Mouse (Mus musculus) kidney, embryonic 16.5 days (tissue): ENCODE measurements around the gene Pitpnc1. TPM values are rescaled to one million over a fixed set of nuclear protein-coding genes. Genes with fewer than 3 reads are reported as not detected.
A peak's percentile ranks its signal among the peaks of the same experiment; 100 is the strongest.

Experiments
- ATAC-seq: fragments of 200-750 bp; cut with Nextera tagmentation; 2 replicates; pipeline ENCODE4 v1.8.0; 2017; ENCODE audit warnings: moderate TSS enrichment; ENCODE audit not compliant: low FRiP score, low TSS enrichment
- H3K27ac ChIP-seq: fragments of 300-500 bp; sonication (generic); 2 replicates; pipeline ENCODE4 v1.5.1; 2014; ENCODE audit warnings: low read length
- H3K27me3 ChIP-seq: fragments of 300-500 bp; sonication (generic); 2 replicates; pipeline ENCODE4 v1.6.1; 2014; ENCODE audit warnings: low read length, control low read depth, mixed read lengths; ENCODE audit not compliant: insufficient read depth
- H3K36me3 ChIP-seq: fragments of 300-500 bp; sonication (generic); 2 replicates; pipeline ENCODE4 v1.6.1; 2014; ENCODE audit warnings: low read length, control low read depth, mixed read lengths; ENCODE audit not compliant: insufficient read depth
- H3K4me1 ChIP-seq: fragments of 300-500 bp; sonication (generic); 2 replicates; pipeline ENCODE4 v1.6.1; 2014; ENCODE audit warnings: low read length, control low read depth, mixed read lengths; ENCODE audit not compliant: insufficient read depth
- H3K4me2 ChIP-seq: fragments of 300-500 bp; sonication (generic); replicated peaks from 2 replicates; pipeline ENCODE4 v1.6.1; 2014; ENCODE audit warnings: low read depth, low read length
- H3K4me3 ChIP-seq: fragments of 300-500 bp; sonication (generic); 2 replicates; pipeline ENCODE4 v1.5.1; 2014; ENCODE audit warnings: mild to moderate bottlenecking, low read length
- H3K9ac ChIP-seq: fragments of 300-500 bp; sonication (generic); replicated peaks from 2 replicates; pipeline ENCODE4 v1.6.1; 2014; ENCODE audit warnings: low read length
- H3K9me3 ChIP-seq: fragments of 300-500 bp; sonication (generic); 2 replicates; pipeline ENCODE4 v1.6.1; 2016; ENCODE audit warnings: low read length, control low read depth
- WGBS: fragments of 180-500 bp; shearing (Covaris S2); extraction: QIAGEN DNeasy Blood & Tissue Kit; methylation state at CpG from one replicate; pipeline ENCODE4 v1.1.7; 2014; 5-methylcytosine and 5-hydroxymethylcytosine counted together
- polyA plus RNA-seq: library from polyadenylated mRNA; unstranded; fragments of >200 nt; fragmentation: Nextera tagmentation; extraction: Ambion mirVana; gene quantifications from 2 replicates; pipeline ENCODE4 v1.2.1, GENCODE M21; 2015

The Pitpnc1 gene
- polyA plus RNA-seq, 1 experiment from 2014 or later: 21.5 TPM

DNA sequence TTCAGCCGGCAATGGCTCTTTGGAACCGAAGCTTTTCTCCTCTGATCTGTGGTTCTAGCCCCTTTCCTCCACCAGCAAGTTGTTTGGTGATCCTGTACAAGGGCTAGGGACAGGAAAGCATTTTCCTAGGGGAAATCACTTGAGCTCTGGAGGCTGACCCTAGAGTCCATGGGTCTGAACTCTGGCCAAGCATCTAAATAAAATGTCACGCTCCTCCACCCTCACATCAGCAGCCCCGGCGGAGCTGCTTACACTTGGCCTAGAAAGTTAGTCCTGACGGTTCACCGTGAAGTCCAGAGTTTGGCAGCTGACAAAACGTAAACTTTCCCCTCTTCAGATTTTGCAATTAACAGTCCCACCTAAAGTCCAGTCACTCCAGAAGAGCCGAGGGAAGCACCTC, 90.5 kb downstream of the Pitpnc1 start:
- Histone ChIP-seq H3K9me3 (0 out of 2 replicates have a peak, but pooled peaks cover 3% of the 10 kb centered on the region), H3K27ac (peak overlapping the region; percentile 73; the same call in 1 of the 2 replicates), H3K4me3 (no peak overlapping the region), H3K4me2 (no peak overlapping the region), H3K36me3 (no peaks in the 10 kb centered on the region), H3K4me1 (peaks cover 24% of the 10 kb centered on the region), H3K27me3 (no peaks in the 10 kb centered on the region), H3K9ac (no peak overlapping the region; the same call in 1 of the 2 replicates)
- WGBS: 32% methylated on average over 9 of the region's 9 CpGs
- ATAC-seq: peak; percentile 56; the same call in 1 of the 2 replicates

DNA sequence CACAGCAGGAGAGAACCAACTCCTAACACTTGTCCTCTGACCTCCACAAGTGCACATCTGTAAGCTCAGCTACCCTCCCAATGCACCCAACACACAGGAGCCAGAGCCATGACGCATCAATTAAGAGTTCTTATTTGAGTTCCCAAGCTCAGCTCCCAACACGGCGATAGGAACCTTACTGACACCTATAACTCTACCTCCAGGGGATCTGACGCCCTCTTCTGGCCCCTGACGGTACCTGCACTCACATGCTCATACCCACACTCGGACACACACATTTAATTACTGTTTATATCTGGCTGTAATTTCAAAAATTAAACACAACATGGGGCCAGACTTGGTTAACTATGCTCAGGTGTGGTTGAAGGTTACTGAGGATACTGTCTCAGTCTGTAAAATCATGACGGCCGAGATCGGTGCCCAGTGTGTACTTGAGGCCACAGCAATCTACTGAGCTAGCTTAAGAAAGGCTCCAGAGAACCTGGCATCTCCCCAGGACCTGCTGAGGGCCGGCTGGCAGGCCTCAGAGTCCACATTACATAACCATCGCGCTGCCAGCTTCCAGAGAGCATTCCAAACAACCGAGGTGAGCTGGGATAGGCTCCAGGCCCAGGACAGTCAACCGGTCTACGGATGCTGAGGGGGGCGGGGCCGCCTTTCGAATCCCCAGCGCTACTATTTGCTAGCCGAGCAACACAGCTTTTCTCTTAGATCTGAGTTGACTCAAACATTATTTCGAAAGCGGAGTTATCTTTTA, 91.2 kb downstream of the Pitpnc1 start:
- H3K27ac ChIP-seq: peak overlapping the region; percentile 73; the same call in 1 of the 2 replicates
- no peak for ATAC-seq

DNA sequence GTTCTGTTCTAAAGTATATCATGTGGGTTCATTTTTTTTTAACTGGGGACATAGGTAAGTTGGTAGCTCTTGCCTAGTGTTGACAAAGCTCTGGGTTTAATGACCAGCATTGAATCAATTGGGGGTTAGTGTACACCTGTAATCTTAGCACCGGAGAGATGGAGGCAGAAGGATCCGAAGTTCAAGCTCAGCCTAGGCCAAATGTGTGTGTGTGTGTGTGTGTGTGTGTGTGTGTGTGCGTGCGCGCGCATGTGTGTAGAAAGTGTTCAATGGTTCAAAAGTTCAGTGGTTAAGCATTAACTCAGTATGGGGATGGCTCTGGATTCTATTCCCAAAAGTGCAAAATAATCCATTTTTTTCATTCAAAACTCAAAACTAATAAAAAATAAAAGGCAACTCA, 93.2 kb downstream of the Pitpnc1 start:
- Histone ChIP-seq H3K4me3 (no peak overlapping the region), H3K4me1 (peaks cover 24% of the 10 kb centered on the region), H3K27me3 (no peaks in the 10 kb centered on the region), H3K27ac (no peak overlapping the region), H3K9me3 (0 out of 2 replicates have a peak, but pooled peaks cover 3% of the 10 kb centered on the region), H3K9ac (no peak overlapping the region), H3K4me2 (no peak overlapping the region), H3K36me3 (no peaks in the 10 kb centered on the region)
- ATAC-seq: no peak
- WGBS: 81% methylated on average over 6 of the region's 6 CpGs

More for the DNA sequence above, 91.2 kb downstream of the Pitpnc1 start:
- peaks cover 24% of the 10 kb centered on the region for H3K4me1 ChIP-seq
- H3K9ac ChIP-seq: no peak overlapping the region
- no peaks in the 10 kb centered on the region for H3K27me3 ChIP-seq
- no peaks in the 10 kb centered on the region for H3K36me3 ChIP-seq
- H3K4me3 ChIP-seq: no peak overlapping the region
- 87% methylated on average over 22 of the region's 22 CpGs for WGBS
- no peak overlapping the region for H3K4me2 ChIP-seq
- 0 out of 2 replicates have a peak, but pooled peaks cover 3% of the 10 kb centered on the region for H3K9me3 ChIP-seq

DNA sequence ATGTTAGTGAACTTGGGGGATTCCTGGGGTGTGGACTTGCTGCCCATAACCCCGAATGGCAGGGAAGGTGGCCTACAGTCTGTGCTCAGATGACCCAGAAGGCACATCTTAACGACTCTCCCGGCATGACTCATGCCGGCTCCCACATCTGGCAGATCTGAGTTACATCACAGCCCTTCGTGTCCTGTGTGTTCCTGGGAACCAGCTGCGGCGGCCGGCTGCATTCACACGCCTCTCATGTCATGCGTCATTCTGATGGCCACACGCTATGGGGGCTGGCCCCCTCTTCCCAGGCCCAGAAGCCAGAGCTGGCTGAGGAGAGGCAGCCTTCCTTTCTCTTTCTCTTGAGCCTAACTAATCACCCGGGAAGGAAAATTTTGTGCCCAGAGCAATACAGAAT, 94.2 kb downstream of the Pitpnc1 start:
- Histone ChIP-seq H3K27me3 (no peaks in the 10 kb centered on the region), H3K9ac (no peak overlapping the region), H3K4me1 (peaks cover 28% of the 10 kb centered on the region), H3K4me2 (no peak overlapping the region), H3K27ac (peak overlapping the region; percentile 2; the same call in 1 of the 2 replicates), H3K4me3 (no peak overlapping the region), H3K9me3 (0 out of 2 replicates have a peak, but pooled peaks cover 3% of the 10 kb centered on the region), H3K36me3 (no peaks in the 10 kb centered on the region)
- WGBS: 19% methylated on average over 12 of the region's 12 CpGs
- ATAC-seq: peak; percentile 59; the same call in 1 of the 2 replicates

DNA sequence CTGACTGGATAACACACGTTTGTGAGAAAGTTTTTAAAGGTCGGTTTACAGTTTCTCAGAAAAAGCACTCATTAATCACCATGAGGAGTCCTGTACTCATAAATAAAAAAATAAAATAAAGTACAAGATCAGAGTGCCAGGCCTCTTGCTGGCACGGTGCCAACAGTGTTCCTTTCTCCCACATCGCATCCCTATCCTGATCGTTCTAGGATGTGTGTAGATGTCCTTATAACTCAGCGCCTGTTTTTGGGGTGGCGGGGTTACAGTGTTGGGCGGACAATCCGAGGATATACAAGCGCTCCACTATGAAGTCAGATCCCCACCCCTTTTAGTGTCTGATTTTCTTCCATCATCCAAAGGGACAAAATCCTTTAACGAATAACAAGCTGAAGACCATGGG, 94.7 kb downstream of the Pitpnc1 start:
- H3K9ac ChIP-seq: no peak overlapping the region
- no peaks in the 10 kb centered on the region for H3K27me3 ChIP-seq
- no peak for ATAC-seq
- H3K36me3 ChIP-seq: no peaks in the 10 kb centered on the region
- no peak overlapping the region for H3K4me3 ChIP-seq
- H3K9me3 ChIP-seq: 0 out of 2 replicates have a peak, but pooled peaks cover 3% of the 10 kb centered on the region
- peaks cover 31% of the 10 kb centered on the region for H3K4me1 ChIP-seq
- no peak overlapping the region for H3K4me2 ChIP-seq
- H3K27ac ChIP-seq: peak overlapping the region; percentile 2; the same call in 1 of the 2 replicates
- 73% methylated on average over 11 of the region's 11 CpGs for WGBS

DNA sequence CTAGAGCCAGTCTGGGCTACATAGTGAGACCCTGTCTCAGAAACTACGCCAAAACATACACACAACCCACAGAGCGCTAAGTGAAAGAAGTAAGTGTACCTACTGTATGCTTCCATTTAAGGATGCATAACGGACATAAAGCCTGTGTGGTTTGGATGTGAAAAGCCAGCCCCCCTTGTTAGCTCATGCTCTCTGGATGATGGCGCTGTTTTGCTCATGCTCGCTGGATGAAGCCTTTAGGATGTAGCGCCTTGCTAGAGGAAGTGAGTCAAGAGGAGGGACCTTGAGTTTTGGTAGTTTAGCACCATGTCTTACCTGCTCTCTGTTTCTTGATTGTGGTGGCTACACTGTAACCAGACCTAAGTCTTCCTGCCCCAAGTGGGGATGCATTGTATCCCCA, 96.9 kb downstream of the Pitpnc1 start:
- Histone ChIP-seq H3K9ac (no peak overlapping the region), H3K4me3 (no peak overlapping the region), H3K4me2 (no peak overlapping the region), H3K27me3 (no peaks in the 10 kb centered on the region), H3K4me1 (peaks cover 21% of the 10 kb centered on the region), H3K9me3 (no peaks in the 10 kb centered on the region), H3K27ac (no peak overlapping the region), H3K36me3 (no peaks in the 10 kb centered on the region)
- ATAC-seq: no peak
- WGBS: 95% methylated on average over 6 of the region's 6 CpGs

DNA sequence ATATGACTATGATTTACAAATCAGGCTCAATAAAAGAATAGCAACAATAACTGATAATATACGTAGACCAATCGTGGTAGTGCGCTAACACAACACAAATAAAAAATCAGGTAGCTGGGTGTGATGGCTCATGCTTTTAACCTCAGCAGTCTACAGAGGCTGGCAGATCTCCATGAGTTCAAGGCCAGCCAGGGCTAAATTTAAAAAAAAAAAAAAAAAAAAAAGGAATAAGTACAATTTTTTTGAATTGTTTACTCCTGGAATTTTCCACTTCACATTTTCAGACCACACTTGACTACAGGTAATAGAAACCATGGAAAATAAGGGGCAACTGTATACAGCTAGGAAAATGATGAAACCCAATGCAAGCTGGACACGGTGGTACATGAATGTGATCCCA, 97.3 kb downstream of the Pitpnc1 start:
- ATAC-seq: no peak
- Histone ChIP-seq H3K9ac (no peak overlapping the region), H3K4me1 (peaks cover 21% of the 10 kb centered on the region), H3K36me3 (no peaks in the 10 kb centered on the region), H3K4me3 (no peak overlapping the region), H3K9me3 (no peaks in the 10 kb centered on the region), H3K27me3 (no peaks in the 10 kb centered on the region), H3K27ac (no peak overlapping the region), H3K4me2 (no peak overlapping the region)
- WGBS: 91% methylated on average over 4 of the region's 4 CpGs

DNA sequence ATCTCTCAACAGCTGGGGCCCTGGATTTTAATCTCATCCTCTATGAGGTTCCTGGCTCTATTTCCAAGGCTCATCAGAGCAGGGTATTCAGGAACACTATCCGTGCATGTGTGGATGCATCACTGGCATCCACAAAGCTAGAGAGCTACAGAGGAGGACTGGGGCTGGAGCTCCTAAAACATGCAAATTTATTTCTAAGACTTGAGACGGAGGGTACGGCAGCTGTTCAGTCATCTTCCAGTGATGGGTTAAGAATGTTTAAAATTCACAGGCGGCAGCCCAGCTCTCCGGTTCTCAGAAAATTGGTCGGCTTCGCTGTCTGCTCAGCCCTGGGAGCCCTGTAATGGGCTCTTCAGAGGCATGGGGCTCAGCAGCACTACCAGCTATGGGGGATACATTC, 97.8 kb downstream of the Pitpnc1 start:
- no peak for ATAC-seq
- Histone ChIP-seq H3K9me3 (no peaks in the 10 kb centered on the region), H3K4me2 (no peak overlapping the region)

DNA sequence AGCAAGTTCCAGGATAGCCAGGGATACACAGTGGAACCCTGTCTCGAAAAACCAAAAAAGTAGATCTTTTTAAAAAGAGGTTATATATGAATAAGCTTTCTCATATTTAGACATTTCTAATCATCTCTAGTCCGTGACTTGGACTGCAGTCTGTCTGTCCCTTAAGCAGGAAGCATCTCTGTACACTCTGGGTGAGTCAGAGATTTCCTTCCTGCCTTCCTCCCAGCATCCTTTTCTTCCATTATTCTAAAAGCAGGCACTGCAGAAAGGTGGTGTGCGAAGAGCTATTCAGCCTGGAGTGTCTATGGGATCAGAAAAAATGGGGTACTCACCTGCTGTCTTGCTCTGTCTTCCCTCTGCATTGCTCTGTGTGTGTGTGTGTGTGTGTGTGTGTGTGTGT, 100.0 kb downstream of the Pitpnc1 start:
- Histone ChIP-seq H3K4me2 (no peak overlapping the region), H3K9ac (no peak overlapping the region), H3K27me3 (no peaks in the 10 kb centered on the region), H3K36me3 (no peaks in the 10 kb centered on the region), H3K4me1 (peaks cover 12% of the 10 kb centered on the region; the same call in 1 of the 2 replicates), H3K4me3 (no peak overlapping the region), H3K27ac (no peak overlapping the region), H3K9me3 (no peaks in the 10 kb centered on the region)
- ATAC-seq: no peak
- 88% methylated on average over 3 of the region's 3 CpGs for WGBS

More for the DNA sequence above, 97.8 kb downstream of the Pitpnc1 start:
- 72% methylated on average over 7 of the region's 7 CpGs for WGBS
- H3K4me1 ChIP-seq: peaks cover 21% of the 10 kb centered on the region
- no peaks in the 10 kb centered on the region for H3K36me3 ChIP-seq
- no peak overlapping the region for H3K4me3 ChIP-seq
- no peak overlapping the region for H3K9ac ChIP-seq
- H3K27ac ChIP-seq: no peak overlapping the region
- H3K27me3 ChIP-seq: no peaks in the 10 kb centered on the region

DNA sequence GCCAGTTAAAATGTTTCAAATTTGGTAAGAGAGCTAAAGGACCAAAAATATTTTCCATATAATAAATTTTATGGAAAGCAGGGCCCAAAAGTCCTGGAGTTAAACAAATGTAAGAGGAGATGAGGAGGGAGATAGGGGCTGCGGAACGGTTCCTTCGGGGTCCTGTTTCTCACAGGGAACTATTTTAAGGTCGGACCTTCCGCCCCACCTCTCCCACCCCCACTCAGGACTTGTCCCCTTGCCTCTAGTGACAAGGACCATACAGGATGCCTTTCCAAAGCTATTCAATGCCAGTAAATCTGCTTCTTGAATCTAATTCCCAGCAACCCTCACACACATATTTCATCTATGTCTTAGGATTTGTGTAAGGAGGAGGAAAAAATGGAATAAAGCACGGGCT, 100.8 kb downstream of the Pitpnc1 start:
- Histone ChIP-seq H3K9ac (no peak overlapping the region), H3K4me2 (no peak overlapping the region), H3K27me3 (no peaks in the 10 kb centered on the region), H3K4me3 (no peak overlapping the region), H3K27ac (0 out of 2 replicates have a peak overlapping the region, but pooled peaks have one; percentile 7), H3K9me3 (no peaks in the 10 kb centered on the region), H3K36me3 (no peaks in the 10 kb centered on the region), H3K4me1 (peaks cover 11% of the 10 kb centered on the region; the same call in 1 of the 2 replicates)
- ATAC-seq: no peak
- 88% methylated on average over 6 of the region's 6 CpGs for WGBS
